Mouse (Mus musculus) adipocyte (in vitro differentiated cells): Measurements from ENCODE around the gene Nos1.

Experiments used
- DNase-seq: peaks from one replicate; pipeline ENCODE4 v3.0.0-alpha.2; 2016; ENCODE audit warnings: low spot score

The Nos1 gene

GRCm38 (mm10) chr5:117997434-117997970 is 216.7 kb downstream of the Nos1 start:
- DNase-seq, result no peak

- no peak for DNase-seq
Measured at GRCm38 (mm10) chr5:117999061-117999460, 218.2 kb downstream of the Nos1 start.

- no peak for DNase-seq
Measured at GRCm38 (mm10) chr5:117999584-117999983, 218.8 kb downstream of the Nos1 start.

- DNase-seq, result peak; percentile 70
Measured at GRCm38 (mm10) chr5:118002059-118002458, 221.2 kb downstream of the Nos1 start.

GRCm38 (mm10) chr5:118004619-118005018 is 223.8 kb downstream of the Nos1 start:
- DNase-seq, result peak; percentile 54

GRCm38 (mm10) chr5:118005728-118006127 is 224.9 kb downstream of the Nos1 start:
- DNase-seq, result peak; percentile 64

GRCm38 (mm10) chr5:118008344-118008743 is 227.5 kb downstream of the Nos1 start:
- no peak for DNase-seq
